Mouse (Mus musculus): ENCODE data around the gene Dlg2. TPM values are rescaled to one million over a fixed set of nuclear protein-coding genes. Genes with fewer than 3 reads are reported as not detected.

Dlg2 gene
- total RNA-seq, 2 experiments from 2014 or later: 0.33 to 2.1 TPM

DNA sequence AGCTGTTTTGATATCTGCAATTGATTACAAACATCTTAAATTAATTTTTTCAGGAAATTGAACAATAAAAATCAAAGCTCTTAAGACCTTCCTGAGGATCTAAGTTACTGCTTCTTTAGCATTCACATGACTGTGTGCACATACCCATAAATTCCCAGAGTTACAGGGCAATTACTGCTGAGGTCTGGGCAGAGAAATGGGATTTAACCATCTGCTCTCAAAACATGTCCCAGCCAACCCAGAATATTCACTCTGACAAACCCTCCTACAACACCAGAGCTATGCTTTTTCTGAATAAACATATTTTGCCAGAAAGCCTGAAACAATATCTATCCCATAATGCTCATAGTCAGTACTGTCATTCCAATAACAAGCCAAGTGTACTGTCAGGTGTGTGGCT, 1788.5 kb downstream of the Dlg2 start:
- ATAC-seq (replicated peaks; ENCODE audit: low FRiP score, low TSS enrichment, poor library complexity, severe bottlenecking): no peak

GRCm38 (mm10) chr7:92275353-92275752, 1798.9 kb downstream of the Dlg2 start:
- ATAC-seq (replicated peaks; ENCODE audit: low FRiP score, low TSS enrichment, poor library complexity, severe bottlenecking): no peak

- no peak for ATAC-seq (replicated peaks; ENCODE audit: low FRiP score, low TSS enrichment, poor library complexity, severe bottlenecking)
Measured at GRCm38 (mm10) chr7:92277629-92278028, 1801.2 kb downstream of the Dlg2 start.

DNA sequence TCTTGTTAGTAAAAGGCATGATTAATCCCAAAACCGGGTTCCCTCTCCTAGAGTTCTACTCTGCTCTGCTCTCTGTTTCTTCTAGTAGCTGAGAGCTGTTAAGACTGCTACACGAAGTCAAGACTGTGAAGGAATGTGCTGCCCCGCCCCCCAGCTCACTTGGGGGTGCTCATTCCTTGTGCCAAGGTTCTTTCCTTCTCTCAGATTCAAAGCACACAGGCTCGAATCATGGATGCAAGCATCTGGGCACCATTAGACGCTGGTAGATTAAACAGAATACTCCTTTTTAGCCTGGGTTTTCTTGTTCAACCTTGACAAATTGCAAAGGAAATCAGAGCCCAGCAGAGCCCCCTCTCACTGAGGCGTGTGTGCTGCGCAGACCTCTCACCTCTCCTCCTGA, 1804.5 kb downstream of the Dlg2 start:
- no peak for ATAC-seq (replicated peaks; ENCODE audit: low FRiP score, low TSS enrichment, poor library complexity, severe bottlenecking)

GRCm38 (mm10) chr7:92287058-92287457, 1810.6 kb downstream of the Dlg2 start:
- ATAC-seq (replicated peaks; ENCODE audit: low FRiP score, low TSS enrichment, poor library complexity, severe bottlenecking): no peak

- no peak for ATAC-seq (replicated peaks; ENCODE audit: low FRiP score, low TSS enrichment, poor library complexity, severe bottlenecking)
Measured at GRCm38 (mm10) chr7:92288814-92289213, 1812.3 kb downstream of the Dlg2 start.

DNA sequence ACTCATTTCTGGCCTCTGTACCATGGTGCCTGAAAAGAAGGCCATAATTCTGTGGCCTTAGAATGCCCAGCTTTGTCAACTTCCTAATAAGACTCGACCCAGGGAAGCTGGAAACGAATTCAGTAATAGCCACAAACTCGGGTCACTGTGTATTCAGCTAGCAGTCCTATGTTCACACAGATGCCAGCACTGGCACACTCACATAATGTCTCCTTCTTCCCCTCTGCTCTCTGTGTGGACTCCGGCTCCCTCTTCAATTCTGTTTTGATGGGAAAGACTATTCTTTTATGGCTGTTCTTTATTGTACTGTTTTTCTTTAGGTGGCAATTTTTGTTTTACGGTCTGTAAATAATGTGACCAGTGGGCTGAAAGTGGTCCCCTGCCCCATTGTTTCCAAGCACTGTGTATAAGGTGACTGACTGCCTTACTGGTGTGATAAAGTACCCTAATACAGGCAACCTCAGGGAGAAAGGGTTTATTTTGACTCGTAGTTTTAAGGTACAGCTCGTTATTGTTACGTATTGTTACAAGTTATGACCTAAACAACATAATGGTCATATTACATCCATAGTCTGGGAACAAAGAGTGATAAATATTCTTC, 1816.5 kb downstream of the Dlg2 start:
- no peak for ATAC-seq (replicated peaks; ENCODE audit: low FRiP score, low TSS enrichment, poor library complexity, severe bottlenecking)

- ATAC-seq (replicated peaks; ENCODE audit: low FRiP score, low TSS enrichment, poor library complexity, severe bottlenecking): no peak
Measured at GRCm38 (mm10) chr7:92301046-92301445, 1824.6 kb downstream of the Dlg2 start.

DNA sequence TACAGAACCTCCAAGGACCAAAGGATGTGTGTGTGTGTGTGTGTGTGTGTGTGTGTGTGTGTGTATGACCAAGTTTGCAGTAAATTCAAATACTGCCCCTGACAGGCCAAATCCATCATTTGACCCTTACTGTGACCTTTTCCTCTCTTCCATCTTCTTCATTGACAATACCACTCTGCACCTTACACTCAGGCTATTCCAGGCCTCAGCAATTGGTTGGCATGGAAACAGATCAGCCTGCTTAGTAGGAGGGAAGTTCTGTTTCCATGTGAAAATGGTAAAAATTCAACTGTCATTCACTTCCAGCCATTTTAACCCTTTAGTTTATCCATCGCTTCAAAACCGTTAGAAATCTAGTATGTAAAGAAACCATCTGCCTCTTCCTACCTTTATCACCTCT, 1831.2 kb downstream of the Dlg2 start:
- ATAC-seq (replicated peaks; ENCODE audit: low FRiP score, low TSS enrichment, poor library complexity, severe bottlenecking): no peak

DNA sequence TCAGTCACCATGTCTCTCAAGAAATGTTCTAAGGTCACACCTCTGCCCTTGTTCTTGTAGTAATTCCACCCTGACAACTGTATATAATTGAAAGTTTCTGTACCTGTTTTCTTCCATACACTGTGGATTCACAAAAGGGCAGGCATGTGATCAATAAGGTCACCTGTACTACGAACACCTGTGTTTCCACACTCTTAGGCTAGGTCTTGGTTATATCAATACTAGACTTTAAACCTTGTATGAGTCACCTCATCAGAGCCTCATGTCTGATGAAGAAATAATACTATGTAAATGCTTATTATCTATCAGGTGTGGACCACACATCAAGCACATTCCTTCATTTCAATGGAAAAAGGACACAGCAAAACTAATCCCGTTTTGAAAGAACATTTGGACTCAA, 1831.7 kb downstream of the Dlg2 start:
- no peak for ATAC-seq (replicated peaks; ENCODE audit: low FRiP score, low TSS enrichment, poor library complexity, severe bottlenecking)

DNA sequence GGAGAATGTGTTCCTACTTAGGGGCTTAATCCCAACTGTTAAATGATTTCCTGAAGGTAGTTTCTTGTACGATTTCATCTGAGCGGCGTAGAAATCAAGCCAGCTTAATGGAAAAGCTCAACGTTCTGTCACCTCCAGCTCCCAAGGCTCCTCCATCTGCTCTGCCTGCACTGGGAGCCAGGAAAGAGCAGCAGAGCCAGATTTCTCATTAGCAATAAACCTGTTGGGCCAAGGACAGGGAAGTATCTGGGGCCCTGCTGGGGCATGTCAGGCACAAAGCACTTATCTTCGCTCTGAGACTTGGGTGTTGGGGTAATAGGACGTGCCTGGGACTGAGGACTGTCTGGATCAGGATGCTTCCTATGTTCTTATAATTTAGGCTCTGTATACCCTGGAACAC, 1839.9 kb downstream of the Dlg2 start:
- ATAC-seq (replicated peaks; ENCODE audit: low FRiP score, low TSS enrichment, poor library complexity, severe bottlenecking): no peak

DNA sequence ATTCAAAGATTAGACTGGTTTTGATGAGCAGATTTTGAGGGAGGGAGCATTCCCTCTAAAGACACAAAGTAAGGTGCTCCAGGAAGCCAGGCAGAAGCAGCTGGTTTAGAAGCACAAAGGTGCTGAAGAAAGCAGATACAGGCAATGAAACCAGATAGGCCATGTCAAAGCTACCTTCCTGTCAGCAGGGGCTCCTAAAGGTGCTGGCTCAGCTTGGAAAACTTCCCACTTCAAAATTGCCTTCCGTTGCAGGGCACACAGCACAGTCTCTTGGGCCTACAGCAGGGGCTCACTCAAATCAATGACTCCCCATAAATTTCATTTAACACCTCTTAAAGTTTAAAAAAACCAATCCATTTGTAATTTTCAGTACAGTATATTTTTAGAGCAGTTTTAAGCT, 1843.0 kb downstream of the Dlg2 start:
- ATAC-seq (replicated peaks; ENCODE audit: low FRiP score, low TSS enrichment, poor library complexity, severe bottlenecking): no peak

GRCm38 (mm10) chr7:92320181-92320580, 1843.7 kb downstream of the Dlg2 start:
- no peak for ATAC-seq (replicated peaks; ENCODE audit: low FRiP score, low TSS enrichment, poor library complexity, severe bottlenecking)

DNA sequence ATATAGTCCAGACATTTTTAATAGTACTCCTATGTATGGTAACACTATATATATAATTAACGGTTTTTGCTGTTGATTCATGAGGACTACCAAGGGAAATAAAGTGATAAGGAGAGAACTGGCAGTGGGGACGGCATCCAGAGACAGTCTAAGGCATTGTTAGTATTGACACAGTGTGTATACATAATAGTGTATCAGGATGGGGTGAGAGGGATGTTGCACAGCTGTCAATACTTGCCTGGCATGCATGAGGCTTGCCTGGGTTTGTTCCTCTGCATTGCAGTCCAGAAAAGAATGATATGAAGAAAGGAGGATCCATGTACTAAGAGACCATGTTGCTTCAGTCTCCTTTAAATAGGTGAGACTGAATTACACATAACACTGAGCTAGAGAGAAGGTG, 1845.3 kb downstream of the Dlg2 start:
- no peak for ATAC-seq (replicated peaks; ENCODE audit: low FRiP score, low TSS enrichment, poor library complexity, severe bottlenecking)

DNA sequence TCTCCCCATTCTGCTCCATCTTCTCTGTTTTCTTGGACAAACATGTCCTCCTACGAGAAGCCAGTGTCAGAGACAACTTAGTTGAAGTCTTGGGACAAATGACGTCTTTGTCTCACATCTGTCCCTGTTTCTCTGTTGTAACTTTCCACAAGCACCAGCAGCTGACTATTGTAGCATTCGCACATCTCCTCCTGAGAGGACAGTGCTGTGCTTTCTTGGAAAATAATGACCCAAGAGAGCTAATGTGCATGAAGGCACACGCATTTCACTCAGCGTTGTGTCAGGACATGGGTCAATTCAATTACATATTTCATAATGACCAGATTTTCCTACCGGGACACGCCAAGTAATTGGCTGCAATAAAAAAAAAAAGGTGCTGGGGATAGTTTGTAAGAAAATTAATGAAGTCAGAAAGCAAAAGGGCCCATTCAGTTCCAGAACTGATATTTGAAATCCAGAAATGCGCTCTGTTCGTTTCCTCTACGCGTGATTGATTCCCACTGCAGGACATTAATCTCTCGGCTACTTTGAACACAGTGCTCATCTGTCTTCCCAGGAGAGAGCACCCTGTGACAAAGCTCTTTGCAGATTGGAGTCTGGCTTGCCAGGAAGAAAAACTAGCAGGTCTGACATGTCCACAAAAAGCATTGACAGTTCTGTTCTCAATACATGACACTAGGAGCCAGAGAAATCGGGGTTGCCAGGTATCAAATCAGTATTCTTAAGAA, 1846.0 kb downstream of the Dlg2 start:
- no peak for ATAC-seq (replicated peaks; ENCODE audit: low FRiP score, low TSS enrichment, poor library complexity, severe bottlenecking)

GRCm38 (mm10) chr7:92323710-92324109, 1847.2 kb downstream of the Dlg2 start:
- peak; percentile 86 for ATAC-seq (replicated peaks; ENCODE audit: low FRiP score, low TSS enrichment, poor library complexity, severe bottlenecking)

DNA sequence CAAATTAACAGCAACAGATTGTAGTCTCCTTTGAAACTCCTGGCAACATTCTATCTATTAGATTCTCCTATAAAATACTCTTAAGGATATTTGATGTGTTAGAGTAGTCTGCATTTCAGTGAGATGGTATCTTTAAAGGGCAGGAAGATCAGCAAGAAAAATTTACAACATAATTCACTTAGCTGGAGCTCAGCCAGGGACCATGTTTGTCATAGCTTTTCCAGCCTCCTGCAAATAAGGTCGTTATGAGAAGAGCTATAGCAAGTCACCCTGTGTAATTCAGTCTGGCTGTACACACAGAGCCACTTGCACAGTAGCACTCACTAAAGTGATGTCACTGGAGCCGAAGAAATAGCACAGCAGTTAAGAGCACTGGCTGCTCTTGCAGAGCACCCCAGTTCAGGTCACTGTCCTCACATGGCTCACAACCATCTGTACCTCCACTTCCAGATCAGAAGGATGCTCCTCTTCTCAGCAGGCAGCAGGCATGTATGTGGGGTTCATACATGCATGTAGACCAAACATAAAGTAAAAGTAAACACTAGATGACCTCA, 1850.9 kb downstream of the Dlg2 start:
- no peak for ATAC-seq (replicated peaks; ENCODE audit: low FRiP score, low TSS enrichment, poor library complexity, severe bottlenecking)

GRCm38 (mm10) chr7:92333220-92333898, 1856.9 kb downstream of the Dlg2 start:
- ATAC-seq (replicated peaks; ENCODE audit: low FRiP score, low TSS enrichment, poor library complexity, severe bottlenecking): no peak

DNA sequence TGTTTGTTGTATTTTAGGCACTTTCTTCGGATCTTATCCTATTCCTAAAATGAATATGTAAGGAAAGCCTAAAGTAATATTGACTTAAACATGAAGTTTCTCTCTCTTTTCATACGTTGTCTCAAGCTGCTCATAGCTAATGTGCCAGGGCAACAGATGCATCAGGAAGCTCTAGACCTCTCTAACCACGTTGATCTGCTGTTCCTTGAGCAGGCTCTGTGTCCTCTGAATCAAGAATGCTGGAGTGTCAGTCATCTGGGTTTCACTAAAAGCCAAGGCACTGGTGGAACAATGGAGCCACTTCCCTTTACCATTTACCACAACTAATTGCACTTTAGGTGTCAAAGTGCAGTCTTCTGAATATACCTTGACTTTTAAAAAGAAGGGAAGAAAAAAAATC, 1880.1 kb downstream of the Dlg2 start:
- no peak for ATAC-seq (replicated peaks; ENCODE audit: low FRiP score, low TSS enrichment, poor library complexity, severe bottlenecking)

DNA sequence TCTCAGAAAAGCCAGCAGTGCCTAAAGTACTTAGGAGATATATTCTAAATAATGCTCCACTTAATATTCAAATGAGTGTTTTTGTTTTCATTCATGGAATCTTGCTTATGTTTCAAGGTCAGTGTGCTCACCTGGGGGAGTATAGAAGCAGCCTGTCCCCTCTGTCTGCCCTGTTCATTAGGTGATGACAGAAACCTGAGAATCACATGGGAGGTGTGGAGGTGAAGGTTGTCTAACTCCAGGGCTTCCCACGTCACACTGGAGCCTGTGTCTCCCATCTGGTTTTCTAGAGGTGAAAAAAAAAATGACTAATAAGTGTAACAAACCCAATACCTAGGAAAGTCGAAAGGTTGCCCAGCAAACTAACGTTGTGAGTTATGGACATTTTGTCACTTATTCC, 1886.9 kb downstream of the Dlg2 start:
- ATAC-seq (replicated peaks; ENCODE audit: low FRiP score, low TSS enrichment, poor library complexity, severe bottlenecking): no peak

GRCm38 (mm10) chr7:92363800-92364199, 1887.3 kb downstream of the Dlg2 start:
- no peak for ATAC-seq (replicated peaks; ENCODE audit: low FRiP score, low TSS enrichment, poor library complexity, severe bottlenecking)
